Mouse (Mus musculus): ENCODE results near the gene 2510039O18Rik. TPM values are rescaled to one million over a fixed set of nuclear protein-coding genes. Genes with fewer than 3 reads are reported as not detected.

The 2510039O18Rik gene
- total RNA-seq, 4 experiments from 2014 or later, result 26.0 to 30.2 (median 28.1) TPM

GRCm38 (mm10) chr4:147936331-147936954 is 4.3 kb upstream of the 2510039O18Rik start, which contains the start of gene Plod1:
Gene Plod1, minus strand, starts transcription at chr4:147936767.
- peak; percentile 51 to 62 for DNase-seq (ENCODE audit: low spot score in 2 of 2)

- DNase-seq (ENCODE audit: low spot score in 2 of 2), result no peak
Measured at GRCm38 (mm10) chr4:147937021-147937420, 3.7 kb upstream of the 2510039O18Rik start.

- DNase-seq (ENCODE audit: low spot score in 2 of 2), result no peak
Measured at GRCm38 (mm10) chr4:147937486-147937885, 3.2 kb upstream of the 2510039O18Rik start.

- no peak for DNase-seq (ENCODE audit: low spot score in 2 of 2)
Measured at GRCm38 (mm10) chr4:147938148-147939096, 2.3 kb upstream of the 2510039O18Rik start.

GRCm38 (mm10) chr4:147940111-147940510 is 584 bp upstream of the 2510039O18Rik start:
- no peak for DNase-seq (ENCODE audit: low spot score in 2 of 2)

- no peak for DNase-seq (ENCODE audit: low spot score in 2 of 2)
Measured at GRCm38 (mm10) chr4:147941045-147942020, 638 bp downstream of the 2510039O18Rik start.

- no peak for DNase-seq (ENCODE audit: low spot score in 2 of 2)
Measured at GRCm38 (mm10) chr4:147943005-147943404, 2.3 kb downstream of the 2510039O18Rik start.

GRCm38 (mm10) chr4:147947511-147947910 is 6.8 kb downstream of the 2510039O18Rik start:
- no peak for DNase-seq (ENCODE audit: low spot score in 2 of 2)

GRCm38 (mm10) chr4:147953590-147953989 is 12.9 kb downstream of the 2510039O18Rik start:
- no peak for DNase-seq (ENCODE audit: low spot score in 2 of 2)

- DNase-seq (ENCODE audit: low spot score in 2 of 2), result no peak
Measured at GRCm38 (mm10) chr4:147957141-147957540, 16.4 kb downstream of the 2510039O18Rik start.

GRCm38 (mm10) chr4:147959881-147960831 is 19.5 kb downstream of the 2510039O18Rik start:
- no peak for DNase-seq (ENCODE audit: low spot score in 2 of 2)

- DNase-seq (ENCODE audit: low spot score in 2 of 2), result no peak
Measured at GRCm38 (mm10) chr4:147962781-147963180, 22.1 kb downstream of the 2510039O18Rik start.

- no peak for DNase-seq (ENCODE audit: low spot score in 2 of 2)
Measured at GRCm38 (mm10) chr4:147963623-147964022, 22.9 kb downstream of the 2510039O18Rik start.

- no peak for DNase-seq (ENCODE audit: low spot score in 2 of 2)
Measured at GRCm38 (mm10) chr4:147965712-147966111, 25.0 kb downstream of the 2510039O18Rik start.

- DNase-seq (ENCODE audit: low spot score in 2 of 2), result no peak
Measured at GRCm38 (mm10) chr4:147968816-147969215, 28.1 kb downstream of the 2510039O18Rik start.

GRCm38 (mm10) chr4:147969337-147969736 is 28.6 kb downstream of the 2510039O18Rik start:
- no peak for DNase-seq (ENCODE audit: low spot score in 2 of 2)

- DNase-seq (ENCODE audit: low spot score in 2 of 2), result no peak
Measured at GRCm38 (mm10) chr4:147976237-147976636, 35.5 kb downstream of the 2510039O18Rik start.

- no peak for DNase-seq (ENCODE audit: low spot score in 2 of 2)
Measured at GRCm38 (mm10) chr4:147977726-147978125, 37.0 kb downstream of the 2510039O18Rik start.

GRCm38 (mm10) chr4:147978391-147978790 is 37.7 kb downstream of the 2510039O18Rik start:
- DNase-seq (ENCODE audit: low spot score in 2 of 2), result no peak

- DNase-seq (ENCODE audit: low spot score in 2 of 2), result no peak
Measured at GRCm38 (mm10) chr4:147979441-147979860, 38.8 kb downstream of the 2510039O18Rik start.

Measured in layer of hippocampus, adult 8-10 months (tissue).